Mouse (Mus musculus) intestine, embryonic 14.5 days (tissue): ENCODE measurements at regions not wholly inside any gene's neighbourhood (a gene's known extent, or its start where the extent isn't known, plus 50 kb on each side); places are given as distances from the start of the nearest gene placed in this dataset.

Experiments used
- ATAC-seq: fragments of 200-750 bp; cut with Nextera tagmentation; replicated peaks from 2 replicates; pipeline ENCODE4 v1.8.0; 2017; ENCODE audit warnings: low read depth, moderate number of reproducible peaks, moderate TSS enrichment, moderate library complexity; ENCODE audit not compliant: low FRiP score, low TSS enrichment
- DNase-seq: peaks from one replicate; pipeline ENCODE4 v3.0.0-alpha.2; 2018; ENCODE audit warnings: low spot score
- H3K27ac ChIP-seq: fragments of 300-500 bp; sonication (generic); 2 replicates; pipeline ENCODE4 v1.5.1; 2014; ENCODE audit warnings: low read depth, mild to moderate bottlenecking, control low read depth
- H3K27me3 ChIP-seq: fragments of 300-500 bp; sonication (generic); replicated peaks from 2 replicates; pipeline ENCODE4 v1.6.1; 2014; ENCODE audit warnings: low read length, control low read depth; ENCODE audit not compliant: control insufficient read depth, insufficient read depth
- H3K36me3 ChIP-seq: fragments of 300-500 bp; sonication (generic); 2 replicates; pipeline ENCODE4 v1.6.1; 2014; ENCODE audit warnings: low read length, control low read depth; ENCODE audit not compliant: control insufficient read depth, insufficient read depth
- H3K4me1 ChIP-seq: fragments of 300-500 bp; sonication (generic); replicated peaks from 2 replicates; pipeline ENCODE4 v1.6.1; 2014; ENCODE audit warnings: low read length, control low read depth, mixed read lengths; ENCODE audit not compliant: control insufficient read depth, insufficient read depth
- H3K4me2 ChIP-seq: fragments of 300-500 bp; sonication (generic); 2 replicates; pipeline ENCODE4 v1.6.1; 2014; ENCODE audit warnings: low read length
- H3K4me3 ChIP-seq: fragments of 300-500 bp; sonication (generic); 2 replicates; pipeline ENCODE4 v1.5.1; 2014; ENCODE audit warnings: low read depth, low read length, control low read depth, mixed read lengths
- H3K9ac ChIP-seq: fragments of 300-500 bp; sonication (generic); 2 replicates; pipeline ENCODE4 v1.6.1; 2014; ENCODE audit warnings: mild to moderate bottlenecking, low read length
- H3K9me3 ChIP-seq: fragments of 300-500 bp; sonication (generic); 2 replicates; pipeline ENCODE4 v1.6.1; 2016; ENCODE audit warnings: low read length, control low read depth; ENCODE audit not compliant: control insufficient read depth
- WGBS: fragments of 180-500 bp; shearing (Covaris S2); extraction: QIAGEN DNeasy Blood & Tissue Kit; methylation state at CpG from one replicate; pipeline ENCODE4 v1.1.7; 2014; 5-methylcytosine and 5-hydroxymethylcytosine counted together

DNA sequence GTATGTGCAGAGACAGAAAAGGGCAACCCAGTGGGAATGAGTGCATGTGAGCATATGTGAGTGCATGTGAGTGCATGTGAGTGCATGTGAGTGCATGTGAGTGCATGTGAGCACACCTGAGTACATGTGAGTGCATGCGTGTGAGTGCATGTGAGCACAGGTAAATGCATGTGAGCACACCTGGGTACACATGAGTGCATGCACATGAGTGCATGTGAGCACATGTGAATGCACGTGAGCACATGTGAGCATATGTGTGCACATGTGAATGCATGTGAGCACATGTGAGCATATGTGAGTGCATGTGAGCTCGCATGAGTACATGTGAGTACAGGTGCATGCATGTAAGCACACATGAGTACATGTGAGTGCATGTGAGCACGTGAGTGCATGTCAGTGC lies 434.6 kb upstream of the Clnk start:
- Histone ChIP-seq H3K27ac (no peak overlapping the region), H3K4me1 (no peaks in the 10 kb centered on the region), H3K4me2 (no peak overlapping the region), H3K9me3 (no peaks in the 10 kb centered on the region), H3K27me3 (no peaks in the 10 kb centered on the region), H3K36me3 (no peaks in the 10 kb centered on the region), H3K9ac (no peak overlapping the region), H3K4me3 (no peak overlapping the region)
- WGBS: 93% methylated on average over 4 of the region's 4 CpGs
- ATAC-seq (no peak), DNase-seq (no peak)

DNA sequence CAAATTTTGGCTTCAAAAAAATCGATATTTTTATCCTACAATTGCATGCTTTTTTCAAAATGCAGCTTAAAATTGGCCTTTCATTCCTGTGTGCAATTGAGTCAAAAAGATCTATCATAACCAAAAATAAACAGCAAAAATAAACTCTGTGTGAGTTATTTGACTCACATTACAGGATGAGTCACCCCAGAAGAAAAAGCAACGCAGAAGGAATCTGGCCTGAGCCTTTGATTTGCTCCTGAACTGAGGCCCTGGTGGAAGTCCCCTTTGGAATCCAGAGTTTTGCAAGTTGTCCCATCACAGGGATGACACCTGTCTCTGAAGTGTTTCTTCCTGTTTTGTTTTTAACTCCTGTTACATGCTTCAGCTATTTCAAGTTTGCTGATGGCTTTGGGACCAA lies 429.2 kb upstream of the Clnk start:
- no peak overlapping the region for H3K4me3 ChIP-seq

GRCm38 (mm10) chr5:39292849-39293248 lies 416.2 kb upstream of the Clnk start:
- Histone ChIP-seq H3K4me3 (no peak overlapping the region), H3K27me3 (no peaks in the 10 kb centered on the region), H3K9ac (no peak overlapping the region), H3K9me3 (no peaks in the 10 kb centered on the region), H3K4me1 (no peaks in the 10 kb centered on the region), H3K36me3 (no peaks in the 10 kb centered on the region), H3K4me2 (no peak overlapping the region), H3K27ac (no peak overlapping the region)
- WGBS: 53% methylated on average over 2 of the region's 2 CpGs
- DNase-seq: no peak
- no peak for ATAC-seq

More for the DNA sequence above, 429.2 kb upstream of the Clnk start:
- Histone ChIP-seq H3K27me3 (no peaks in the 10 kb centered on the region), H3K36me3 (no peaks in the 10 kb centered on the region), H3K4me2 (no peak overlapping the region), H3K27ac (no peak overlapping the region), H3K4me1 (no peaks in the 10 kb centered on the region), H3K9me3 (no peaks in the 10 kb centered on the region), H3K9ac (no peak overlapping the region)
- DNase-seq (no peak), ATAC-seq (no peak)
- WGBS: 67% methylated on average over 2 of the region's 2 CpGs

DNA sequence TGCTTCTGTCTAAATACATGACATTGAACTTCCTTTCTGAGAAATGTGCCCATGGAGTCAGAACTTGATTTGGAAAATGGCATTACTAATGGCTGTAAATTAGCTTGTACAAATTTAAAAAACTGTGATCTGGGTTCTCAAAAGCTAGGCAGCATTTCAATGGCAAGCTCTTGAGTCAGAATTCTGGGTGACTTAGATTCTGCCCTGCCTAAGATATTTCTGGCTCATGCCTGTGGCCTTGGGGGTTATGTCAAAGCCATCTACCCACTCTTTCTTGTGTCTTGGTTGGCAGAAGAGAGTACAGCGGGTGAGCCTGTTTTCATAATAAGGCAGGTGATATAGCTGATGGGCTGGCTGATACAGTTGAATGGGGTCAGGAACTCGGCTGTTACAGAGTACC lies 404.4 kb upstream of the Clnk start:
- no peak overlapping the region for H3K4me2 ChIP-seq
- WGBS: 73% methylated on average over 2 of the region's 2 CpGs
- no peak overlapping the region for H3K4me3 ChIP-seq
- no peak for DNase-seq
- no peaks in the 10 kb centered on the region for H3K36me3 ChIP-seq
- H3K9ac ChIP-seq: no peak overlapping the region
- no peaks in the 10 kb centered on the region for H3K4me1 ChIP-seq
- H3K27me3 ChIP-seq: no peaks in the 10 kb centered on the region
- no peaks in the 10 kb centered on the region for H3K9me3 ChIP-seq
- no peak for ATAC-seq
- no peak overlapping the region for H3K27ac ChIP-seq

DNA sequence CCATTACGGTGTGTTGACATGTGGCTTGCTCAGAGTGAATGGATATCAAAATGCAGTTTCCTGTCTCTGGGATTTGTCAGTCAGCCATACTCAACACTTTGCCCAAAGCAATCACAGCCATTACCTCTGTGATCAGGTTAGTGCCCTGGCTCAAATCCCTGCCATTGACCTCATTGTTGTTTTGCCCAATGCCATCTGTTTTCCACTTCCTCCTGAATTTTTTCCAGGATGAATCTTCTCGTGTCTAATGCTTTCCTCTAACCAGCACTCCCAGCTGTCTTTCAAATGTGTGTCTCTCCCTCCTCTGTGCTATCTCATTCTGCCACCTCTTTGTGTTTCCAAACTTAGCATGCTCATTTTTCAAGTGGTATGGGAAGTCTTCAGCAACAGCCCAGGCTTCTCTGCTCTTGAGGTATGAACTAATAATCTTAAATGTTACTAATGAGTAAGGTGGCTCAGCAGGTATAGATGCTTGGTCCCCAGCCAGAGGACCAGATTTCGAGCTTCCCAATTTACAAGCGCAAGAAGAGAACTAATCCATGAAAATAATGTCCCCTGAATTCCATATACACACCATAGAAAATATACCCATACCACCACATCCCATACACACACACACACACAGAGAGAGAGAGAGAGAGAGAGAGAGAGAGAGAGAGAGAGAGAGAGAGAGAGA lies 397.2 kb upstream of the Clnk start:
- no peaks in the 10 kb centered on the region for H3K4me1 ChIP-seq
- no peak overlapping the region for H3K4me3 ChIP-seq
- H3K27me3 ChIP-seq: no peaks in the 10 kb centered on the region
- H3K9ac ChIP-seq: no peak overlapping the region
- no peak overlapping the region for H3K27ac ChIP-seq
- H3K9me3 ChIP-seq: no peaks in the 10 kb centered on the region
- DNase-seq (no peak), ATAC-seq (no peak)
- 66% methylated on average over 4 of the region's 4 CpGs for WGBS
- H3K36me3 ChIP-seq: no peaks in the 10 kb centered on the region
- H3K4me2 ChIP-seq: no peak overlapping the region

DNA sequence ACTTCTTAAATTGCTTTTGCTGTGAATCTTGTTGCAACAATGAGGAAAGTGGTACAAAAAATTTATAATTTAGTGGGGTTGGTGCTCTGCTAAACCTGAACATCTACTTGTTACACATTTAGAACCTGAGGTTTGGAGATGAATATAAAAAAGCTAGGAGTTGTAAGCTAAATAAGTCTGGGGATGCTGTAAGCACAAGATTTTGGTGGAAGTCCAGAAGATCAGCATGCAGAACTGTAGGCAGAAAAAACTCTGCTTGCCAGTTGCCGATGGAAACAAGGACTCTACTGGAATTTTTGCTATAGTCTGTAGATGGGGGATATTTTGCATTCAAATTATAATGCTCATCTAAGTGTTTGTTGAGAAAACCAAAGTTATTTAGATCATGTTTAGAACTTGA lies 390.5 kb upstream of the Clnk start:
- Histone ChIP-seq H3K4me3 (no peak overlapping the region), H3K9ac (no peak overlapping the region), H3K4me2 (no peak overlapping the region), H3K4me1 (no peaks in the 10 kb centered on the region), H3K27ac (no peak overlapping the region), H3K9me3 (no peaks in the 10 kb centered on the region), H3K27me3 (no peaks in the 10 kb centered on the region), H3K36me3 (no peaks in the 10 kb centered on the region)
- DNase-seq (no peak), ATAC-seq (no peak)
- WGBS: 97% methylated on average over 1 of the region's 1 CpGs

DNA sequence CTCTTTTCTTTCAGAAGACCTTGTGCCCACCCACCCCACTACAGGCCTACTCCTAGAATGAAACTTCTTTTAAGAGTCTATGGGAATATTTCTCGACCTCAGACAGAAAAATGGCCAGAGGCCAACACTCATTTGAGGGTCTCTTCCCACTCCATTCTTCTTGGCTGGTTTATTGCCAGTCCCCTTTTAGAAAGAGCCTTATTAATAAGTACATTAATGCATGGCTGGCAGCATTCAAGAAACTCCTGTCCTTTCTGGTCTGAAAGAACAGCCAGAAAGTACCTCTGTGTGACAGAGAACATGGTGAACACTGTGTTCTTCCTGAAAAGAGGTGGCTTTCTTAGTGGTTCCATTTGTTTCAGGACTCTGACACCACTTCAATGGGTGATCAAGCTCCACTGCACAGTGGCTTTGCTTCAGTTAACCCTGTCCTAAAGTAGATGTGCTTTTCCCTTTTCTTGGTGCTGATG lies 384.1 kb upstream of the Clnk start:
- no peak overlapping the region for H3K4me3 ChIP-seq
- ATAC-seq (no peak), DNase-seq (no peak)
- 64% methylated on average over 1 of the region's 1 CpGs for WGBS
- H3K4me2 ChIP-seq: no peak overlapping the region
- no peaks in the 10 kb centered on the region for H3K27me3 ChIP-seq
- no peaks in the 10 kb centered on the region for H3K36me3 ChIP-seq
- no peak overlapping the region for H3K9ac ChIP-seq
- no peaks in the 10 kb centered on the region for H3K4me1 ChIP-seq
- no peak overlapping the region for H3K27ac ChIP-seq
- H3K9me3 ChIP-seq: no peaks in the 10 kb centered on the region

- Histone ChIP-seq H3K27me3 (no peaks in the 10 kb centered on the region), H3K36me3 (no peaks in the 10 kb centered on the region), H3K4me1 (no peaks in the 10 kb centered on the region), H3K4me3 (no peak overlapping the region), H3K9ac (no peak overlapping the region), H3K4me2 (no peak overlapping the region), H3K27ac (no peak overlapping the region), H3K9me3 (no peaks in the 10 kb centered on the region)
- ATAC-seq: no peak
- DNase-seq: no peak
- 88% methylated on average over 2 of the region's 2 CpGs for WGBS
These were observed 381.1 kb upstream of the Clnk start for GRCm38 (mm10) chr5:39257745-39258144.

- 50% methylated on average over 3 of the region's 3 CpGs for whole genome bisulfite sequencing
- DNase-seq: no peak
- H3K9me3 ChIP-seq: no peaks in the 10 kb centered on the region
These were observed 375.6 kb upstream of the Clnk start for GRCm38 (mm10) chr5:39252206-39252605.

More at GRCm38 (mm10) chr5:39252206-39252605, 375.6 kb upstream of the Clnk start:
- H3K9ac ChIP-seq: no peak overlapping the region
- no peaks in the 10 kb centered on the region for H3K27me3 ChIP-seq
- H3K36me3 ChIP-seq: no peaks in the 10 kb centered on the region
- H3K4me2 ChIP-seq: no peak overlapping the region
- no peak overlapping the region for H3K4me3 ChIP-seq
- H3K27ac ChIP-seq: no peak overlapping the region
- H3K4me1 ChIP-seq: no peaks in the 10 kb centered on the region
- no peak for ATAC-seq
